Mouse (Mus musculus) embryonic facial prominence, embryonic 12.5 days (tissue): ENCODE measurements around the gene Ahcyl2. TPM values are rescaled to one million over a fixed set of nuclear protein-coding genes. Genes with fewer than 3 reads are reported as not detected.

Experiments used
- ATAC-seq: fragments of 200-750 bp; cut with Nextera tagmentation; 2 replicates; pipeline ENCODE4 v1.8.0; 2017; ENCODE audit not compliant: insufficient number of reproducible peaks, insufficient read depth, low FRiP score, low TSS enrichment
- H3K27ac ChIP-seq: fragments of 300-500 bp; sonication (generic); 2 replicates; pipeline ENCODE4 v1.5.1; 2016; ENCODE audit warnings: mild to moderate bottlenecking
- H3K27me3 ChIP-seq: fragments of 300-500 bp; sonication (generic); 2 replicates; pipeline ENCODE4 v1.6.1; 2016; ENCODE audit warnings: mild to moderate bottlenecking, moderate library complexity
- H3K36me3 ChIP-seq: fragments of 300-500 bp; sonication (generic); 2 replicates; pipeline ENCODE4 v1.6.1; 2016; ENCODE audit warnings: mild to moderate bottlenecking
- H3K4me1 ChIP-seq: fragments of 300-500 bp; sonication (generic); 2 replicates; pipeline ENCODE4 v1.6.1; 2016
- H3K4me2 ChIP-seq: fragments of 300-500 bp; sonication (generic); replicated peaks from 2 replicates; pipeline ENCODE4 v1.6.1; 2016; ENCODE audit warnings: mild to moderate bottlenecking, moderate library complexity
- H3K4me3 ChIP-seq: fragments of 300-500 bp; sonication (generic); 2 replicates; pipeline ENCODE4 v1.5.1; 2016; ENCODE audit warnings: mild to moderate bottlenecking
- H3K9ac ChIP-seq: fragments of 300-500 bp; sonication (generic); 2 replicates; pipeline ENCODE4 v1.6.1; 2016; ENCODE audit warnings: mild to moderate bottlenecking, moderate library complexity
- H3K9me3 ChIP-seq: fragments of 300-500 bp; sonication (generic); 2 replicates; pipeline ENCODE4 v1.6.1; 2016; ENCODE audit warnings: mild to moderate bottlenecking, moderate library complexity
- WGBS: fragments of 180-500 bp; shearing (Covaris S2); methylation state at CpG from one replicate; pipeline ENCODE4 v1.1.7; 2016; 5-methylcytosine and 5-hydroxymethylcytosine counted together
- polyA plus RNA-seq: library from polyadenylated mRNA; unstranded; fragments of >200 nt; fragmentation: Nextera tagmentation; extraction: Ambion mirVana; gene quantifications from 2 replicates; pipeline ENCODE4 v1.2.1, GENCODE M21; 2016

The Ahcyl2 gene
- polyA plus RNA-seq, 1 experiment from 2014 or later = 20.5 TPM

DNA sequence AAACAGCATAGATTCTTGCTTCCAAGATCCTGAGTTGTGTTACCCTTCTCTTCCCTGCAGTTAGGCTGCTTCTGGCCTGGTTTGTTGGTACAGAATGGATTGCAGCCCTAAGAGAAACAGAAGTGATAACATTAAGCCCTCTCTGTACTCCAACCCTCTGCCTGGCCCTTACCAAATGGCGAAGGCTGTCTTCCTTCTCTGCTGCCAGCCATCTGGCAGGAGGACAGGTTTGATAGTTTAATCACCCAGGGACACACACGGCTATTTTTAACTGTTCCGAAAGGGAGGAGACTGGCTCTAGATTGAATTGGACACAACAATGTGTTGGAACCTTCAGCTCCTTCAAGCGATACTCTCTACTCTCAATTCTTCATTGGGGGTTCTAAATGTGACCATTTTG lies 155.7 kb downstream of the Ahcyl2 start:
- H3K9ac ChIP-seq = no peak overlapping the region
- ATAC-seq = no peak
- no peak overlapping the region for H3K4me2 ChIP-seq
- no peaks in the 10 kb centered on the region for H3K4me1 ChIP-seq
- no peaks in the 10 kb centered on the region for H3K9me3 ChIP-seq
- H3K27me3 ChIP-seq = no peaks in the 10 kb centered on the region; the same call in 1 of the 2 replicates
- 73% methylated on average over 4 of the region's 4 CpGs for WGBS
- H3K36me3 ChIP-seq = no peaks in the 10 kb centered on the region
- no peak overlapping the region for H3K27ac ChIP-seq
- H3K4me3 ChIP-seq = no peak overlapping the region

DNA sequence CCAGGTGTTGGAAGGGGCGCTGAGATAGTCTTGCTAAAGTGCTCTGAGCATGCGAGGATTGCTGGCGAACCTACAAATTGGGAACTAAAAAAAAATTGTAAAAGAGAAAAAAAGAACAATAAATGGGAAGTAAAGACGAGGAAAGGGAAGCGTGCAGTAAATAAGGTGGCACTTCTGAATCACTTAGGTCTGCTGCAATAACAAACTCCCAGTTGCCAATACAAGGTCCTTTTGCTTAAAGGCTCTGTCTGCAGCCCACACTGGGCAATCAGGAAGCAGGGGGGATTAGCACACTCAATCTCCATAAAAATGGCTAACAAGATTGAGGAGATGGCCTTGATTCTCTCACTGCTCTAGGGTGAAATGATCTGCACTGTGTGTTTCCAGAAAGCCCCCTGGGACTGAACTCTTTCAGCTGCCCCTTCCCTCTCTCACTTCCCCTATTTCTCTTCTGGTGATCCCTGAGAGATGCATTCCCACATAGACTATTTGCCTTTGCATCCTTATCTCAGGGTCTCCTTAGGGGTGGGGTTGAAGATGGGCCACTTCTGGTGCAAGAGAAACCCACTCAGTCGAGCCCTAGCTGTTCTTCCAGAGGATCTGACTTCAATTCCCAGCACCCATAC lies 157.9 kb downstream of the Ahcyl2 start:
- Histone ChIP-seq H3K9ac (no peak overlapping the region), H3K4me2 (no peak overlapping the region), H3K9me3 (no peaks in the 10 kb centered on the region), H3K27me3 (no peaks in the 10 kb centered on the region; the same call in 1 of the 2 replicates), H3K27ac (no peak overlapping the region), H3K4me1 (no peaks in the 10 kb centered on the region), H3K36me3 (no peaks in the 10 kb centered on the region), H3K4me3 (no peak overlapping the region)
- no peak for ATAC-seq
- 73% methylated on average over 6 of the region's 6 CpGs for WGBS

DNA sequence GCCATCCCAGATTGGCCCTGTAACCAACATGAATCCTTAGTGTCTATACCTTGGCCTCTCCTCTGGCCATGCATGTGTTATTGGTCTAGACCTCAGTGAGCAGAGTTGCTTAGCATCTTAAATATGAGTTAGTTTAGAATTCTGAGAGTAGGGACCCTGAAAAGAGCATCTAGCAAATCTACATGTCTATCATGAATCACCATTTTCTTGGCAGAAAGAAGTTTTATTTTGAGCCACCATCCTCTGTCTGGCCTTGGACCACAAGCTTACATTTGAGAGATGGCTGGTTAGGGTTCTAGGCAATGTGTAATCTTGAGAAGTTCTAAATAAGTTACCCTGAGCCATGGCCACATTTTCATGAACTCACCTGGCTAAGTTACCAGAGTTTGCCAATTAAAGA lies 162.3 kb downstream of the Ahcyl2 start:
- no peaks in the 10 kb centered on the region for H3K36me3 ChIP-seq
- H3K27ac ChIP-seq = no peak overlapping the region
- no peaks in the 10 kb centered on the region for H3K9me3 ChIP-seq
- H3K27me3 ChIP-seq = no peaks in the 10 kb centered on the region
- H3K4me1 ChIP-seq = no peaks in the 10 kb centered on the region
- no peak overlapping the region for H3K4me3 ChIP-seq
- H3K4me2 ChIP-seq = no peak overlapping the region
- ATAC-seq = no peak
- H3K9ac ChIP-seq = no peak overlapping the region

DNA sequence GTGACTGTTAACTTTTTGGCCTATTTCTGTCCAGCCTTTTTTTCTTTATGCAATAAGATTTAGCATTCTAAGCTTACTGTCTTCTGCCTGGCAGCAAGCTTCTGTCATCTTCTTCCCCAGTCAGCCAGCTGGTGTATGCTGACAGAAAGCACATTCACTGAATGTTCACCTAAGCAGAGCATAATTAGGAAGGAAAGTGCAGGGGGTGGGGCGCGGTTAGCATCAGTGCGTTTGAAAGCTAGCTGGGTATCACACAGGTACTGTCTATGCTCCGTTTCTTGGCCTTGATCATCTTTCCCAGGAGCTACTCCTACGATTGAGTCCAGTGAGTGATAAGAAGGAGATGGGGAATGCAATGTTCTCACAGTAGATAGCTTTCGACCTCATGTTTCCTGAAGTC lies 162.9 kb downstream of the Ahcyl2 start:
- Histone ChIP-seq H3K9me3 (no peaks in the 10 kb centered on the region), H3K4me1 (no peaks in the 10 kb centered on the region), H3K36me3 (no peaks in the 10 kb centered on the region), H3K4me3 (no peak overlapping the region), H3K27me3 (no peaks in the 10 kb centered on the region), H3K4me2 (no peak overlapping the region), H3K9ac (no peak overlapping the region), H3K27ac (no peak overlapping the region)
- 76% methylated on average over 6 of the region's 6 CpGs for WGBS
- no peak for ATAC-seq

DNA sequence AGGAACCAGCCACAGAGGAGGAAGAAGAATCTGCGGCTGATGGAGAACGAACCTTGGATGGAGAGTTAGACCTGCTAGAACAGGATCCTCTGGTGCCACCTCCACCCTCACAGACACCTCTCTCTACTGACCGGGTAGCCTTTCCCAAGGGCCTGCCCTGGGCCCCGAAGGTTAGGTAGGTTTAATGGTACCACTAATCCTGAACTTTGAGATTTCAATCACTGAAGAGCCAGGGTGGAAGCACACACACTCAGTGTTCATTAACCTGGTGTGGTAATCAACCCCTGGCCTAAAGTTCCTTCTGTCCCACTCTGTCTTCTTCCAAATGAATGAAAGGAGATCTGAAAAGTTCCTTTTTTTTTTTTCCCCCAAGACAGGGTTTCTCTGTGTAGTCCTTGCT lies 163.4 kb downstream of the Ahcyl2 start:
- Histone ChIP-seq H3K27me3 (no peaks in the 10 kb centered on the region), H3K4me3 (no peak overlapping the region), H3K36me3 (no peaks in the 10 kb centered on the region), H3K9me3 (no peaks in the 10 kb centered on the region), H3K4me1 (no peaks in the 10 kb centered on the region), H3K4me2 (no peak overlapping the region), H3K27ac (no peak overlapping the region), H3K9ac (no peak overlapping the region)
- WGBS = 83% methylated on average over 4 of the region's 4 CpGs
- ATAC-seq = no peak

- no peaks in the 10 kb centered on the region for H3K9me3 ChIP-seq
- no peak overlapping the region for H3K4me2 ChIP-seq
- H3K9ac ChIP-seq = no peak overlapping the region
- H3K27me3 ChIP-seq = no peaks in the 10 kb centered on the region
- 89% methylated on average over 1 of the region's 1 CpGs for WGBS
- H3K4me1 ChIP-seq = no peaks in the 10 kb centered on the region
- no peak overlapping the region for H3K27ac ChIP-seq
- H3K36me3 ChIP-seq = no peaks in the 10 kb centered on the region
- ATAC-seq = no peak
- no peak overlapping the region for H3K4me3 ChIP-seq
Observed at GRCm38 (mm10) chr6:29935741-29936140, 167.9 kb downstream of the Ahcyl2 start.

- H3K36me3 ChIP-seq = no peaks in the 10 kb centered on the region
- ATAC-seq = no peak
- WGBS = 77% methylated on average over 4 of the region's 4 CpGs
Observed at GRCm38 (mm10) chr6:29940428-29940827, 172.6 kb downstream of the Ahcyl2 start.

GRCm38 (mm10) chr6:29941036-29941435 lies 173.2 kb downstream of the Ahcyl2 start:
- Histone ChIP-seq H3K4me1 (no peaks in the 10 kb centered on the region), H3K9ac (no peak overlapping the region), H3K4me2 (no peak overlapping the region), H3K4me3 (no peak overlapping the region), H3K9me3 (no peaks in the 10 kb centered on the region), H3K27ac (no peak overlapping the region), H3K36me3 (no peaks in the 10 kb centered on the region), H3K27me3 (no peaks in the 10 kb centered on the region)
- ATAC-seq = no peak
- 82% methylated on average over 2 of the region's 2 CpGs for WGBS

More at GRCm38 (mm10) chr6:29940428-29940827, 172.6 kb downstream of the Ahcyl2 start:
- no peaks in the 10 kb centered on the region for H3K9me3 ChIP-seq
- no peak overlapping the region for H3K27ac ChIP-seq
- no peak overlapping the region for H3K4me2 ChIP-seq
- no peaks in the 10 kb centered on the region for H3K4me1 ChIP-seq
- no peak overlapping the region for H3K4me3 ChIP-seq
- no peaks in the 10 kb centered on the region for H3K27me3 ChIP-seq
- H3K9ac ChIP-seq = no peak overlapping the region

DNA sequence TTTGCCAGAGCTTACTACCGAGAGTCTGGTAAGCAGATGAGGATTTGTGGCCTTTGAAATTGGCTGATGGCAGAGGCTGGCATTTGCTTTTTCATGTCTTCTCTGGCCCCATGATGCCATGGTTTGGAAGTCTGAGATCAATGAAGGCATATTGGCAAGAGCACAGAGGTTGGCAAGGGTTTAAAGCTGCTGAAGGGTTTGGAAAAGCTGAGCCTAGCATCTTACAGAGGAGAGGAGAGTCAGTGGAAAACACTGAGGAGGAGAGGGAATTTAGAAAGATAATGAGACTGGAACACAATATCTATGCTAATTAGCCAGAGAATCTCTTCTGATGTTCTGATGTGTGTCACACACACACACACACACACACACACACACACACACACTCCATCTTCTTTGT lies 176.7 kb downstream of the Ahcyl2 start:
- ATAC-seq = no peak
- no peak overlapping the region for H3K27ac ChIP-seq
- H3K9ac ChIP-seq = no peak overlapping the region
- no peak overlapping the region for H3K4me3 ChIP-seq
- no peaks in the 10 kb centered on the region for H3K9me3 ChIP-seq
- WGBS = 72% methylated on average over 1 of the region's 1 CpGs
- H3K36me3 ChIP-seq = no peaks in the 10 kb centered on the region
- H3K4me1 ChIP-seq = no peaks in the 10 kb centered on the region
- H3K4me2 ChIP-seq = no peak overlapping the region
- no peaks in the 10 kb centered on the region for H3K27me3 ChIP-seq

- WGBS = 88% methylated on average over 2 of the region's 2 CpGs
Observed at GRCm38 (mm10) chr6:29946568-29946967, 178.8 kb downstream of the Ahcyl2 start.

GRCm38 (mm10) chr6:29947823-29948222 lies 180.0 kb downstream of the Ahcyl2 start:
- Histone ChIP-seq H3K27me3 (no peaks in the 10 kb centered on the region), H3K4me2 (no peak overlapping the region), H3K27ac (no peak overlapping the region), H3K9me3 (no peaks in the 10 kb centered on the region), H3K9ac (no peak overlapping the region), H3K4me1 (no peaks in the 10 kb centered on the region), H3K4me3 (no peak overlapping the region), H3K36me3 (no peaks in the 10 kb centered on the region)
- 61% methylated on average over 6 of the region's 6 CpGs for WGBS
- ATAC-seq = no peak

More at GRCm38 (mm10) chr6:29946568-29946967, 178.8 kb downstream of the Ahcyl2 start:
- Histone ChIP-seq H3K9me3 (no peaks in the 10 kb centered on the region), H3K36me3 (no peaks in the 10 kb centered on the region), H3K4me2 (no peak overlapping the region), H3K4me1 (no peaks in the 10 kb centered on the region), H3K27me3 (no peaks in the 10 kb centered on the region), H3K9ac (no peak overlapping the region), H3K27ac (no peak overlapping the region), H3K4me3 (no peak overlapping the region)
- no peak for ATAC-seq

DNA sequence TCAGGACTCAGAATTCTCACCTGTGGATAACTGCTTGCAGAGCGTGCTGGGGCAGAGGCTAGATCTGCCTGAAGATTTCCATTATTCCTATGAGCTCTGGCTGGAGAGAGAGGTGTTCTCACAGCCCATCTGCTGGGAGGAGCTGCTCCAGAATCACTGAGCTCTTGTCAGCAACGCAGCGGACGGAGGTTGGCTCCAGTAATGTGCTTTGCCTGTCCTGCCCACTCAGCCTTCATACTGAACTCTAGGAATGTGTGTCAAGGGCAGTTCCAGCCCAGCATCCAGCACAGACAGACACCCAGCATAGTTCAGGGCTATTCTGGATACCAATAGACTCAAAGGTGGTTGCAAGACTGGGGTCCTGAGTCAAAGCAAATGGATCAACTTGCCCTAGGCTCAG lies 188.9 kb downstream of the Ahcyl2 start:
- no peaks in the 10 kb centered on the region for H3K36me3 ChIP-seq
- H3K4me3 ChIP-seq = no peak overlapping the region
- no peak overlapping the region for H3K9ac ChIP-seq
- ATAC-seq = no peak
- H3K27me3 ChIP-seq = no peaks in the 10 kb centered on the region
- no peaks in the 10 kb centered on the region for H3K9me3 ChIP-seq
- H3K4me1 ChIP-seq = no peaks in the 10 kb centered on the region
- H3K4me2 ChIP-seq = no peak overlapping the region
- no peak overlapping the region for H3K27ac ChIP-seq
- WGBS = 84% methylated on average over 4 of the region's 4 CpGs

GRCm38 (mm10) chr6:29958669-29959068 lies 190.9 kb downstream of the Ahcyl2 start:
- ATAC-seq = no peak
- Histone ChIP-seq H3K4me1 (no peaks in the 10 kb centered on the region), H3K27ac (no peak overlapping the region), H3K27me3 (no peaks in the 10 kb centered on the region), H3K4me2 (no peak overlapping the region), H3K9me3 (no peaks in the 10 kb centered on the region), H3K9ac (no peak overlapping the region), H3K4me3 (no peak overlapping the region), H3K36me3 (no peaks in the 10 kb centered on the region)
- WGBS = 82% methylated on average over 3 of the region's 3 CpGs
